11 mouse cellular contexts compared by ENCODE assay signal in the genomic region with DNA sequence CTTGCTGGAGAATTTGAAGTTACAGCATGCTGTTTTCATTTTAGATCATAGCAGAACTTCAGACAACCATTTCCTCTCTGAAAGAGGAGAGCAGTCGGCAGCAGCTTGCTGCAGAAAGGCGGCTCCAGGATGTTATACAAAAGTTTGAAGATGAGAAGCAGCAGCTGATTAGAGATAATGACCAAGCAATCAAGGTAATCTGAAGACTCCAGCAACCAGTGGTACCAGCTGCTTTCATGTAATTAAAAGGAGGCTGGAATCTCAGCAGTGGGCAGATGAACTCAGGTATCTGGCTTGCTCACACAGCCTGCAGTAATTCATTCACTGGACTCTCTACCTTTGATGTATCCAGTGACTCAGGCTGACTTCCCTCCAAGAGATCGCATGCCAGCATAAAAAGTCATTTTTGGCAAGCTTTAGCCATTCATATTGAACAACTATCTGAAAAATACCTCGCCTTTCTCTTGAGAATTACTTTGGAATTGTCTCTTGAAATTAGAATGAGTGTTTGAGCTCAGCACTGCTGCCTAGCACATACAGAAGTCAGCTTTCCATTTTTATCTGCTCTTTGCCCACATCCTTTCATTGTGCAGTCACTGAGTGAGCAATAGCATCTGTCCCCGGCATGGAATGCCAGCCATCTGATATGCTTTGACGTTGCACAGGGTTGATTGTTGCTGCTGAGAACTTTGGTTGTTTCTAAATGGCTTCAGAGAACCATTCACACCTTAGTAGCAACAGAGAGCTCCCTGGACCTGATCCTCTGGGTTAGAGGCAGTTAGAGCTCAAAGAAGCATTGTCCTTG.
DNase-seq lines count a peak whose midpoint lies in the region; ATAC-seq and TF ChIP-seq lines count a peak whose summit lies in the region.
"Had no signal": no experiment of that assay in that cellular context is flagged by ENCODE, and none has a peak within 500 bp of the region (broad histone marks: within the 10 kb centered on the region; RNA-seq: fewer than 3 reads in every experiment).

No protein-coding gene starts in this region.

- H3K4me3 ChIP-seq in left cerebral cortex, adult 2 months, result no peak overlapping the region
- H3K4me3 ChIP-seq: liver, embryonic 12.5 days had no signal

- ATAC-seq in granulocyte monocyte progenitor cell, adult 5-6 weeks (replicated peaks; ENCODE audit: poor library complexity, severe bottlenecking), result no peak
- ATAC-seq: hindbrain, postnatal 0 days; liver, embryonic 12.5 days had no signal

- intact Hi-C loops in left cerebral cortex, adult 2 months (cut with DNase I), result loop anchor here (5.0 kb wide), 3 partner anchors 134 to 291 kb away; a partner anchor contains a TSS

- TF ChIP-seq CTCF in left cerebral cortex, adult 2 months (IDR thresholded peaks at IDR 0.05), result no peak

- DNase-seq in adrenal gland, postnatal 10 days, result peak; percentile 6
- DNase-seq in adrenal gland, postnatal 14 days, result no peak
- DNase-seq in layer of hippocampus, adult 11-12 months (ENCODE audit: low spot score), result peak; percentile 56
- no peak for DNase-seq in layer of hippocampus, postnatal 10 days (ENCODE audit: low spot score in 2 of 2)
- peak; percentile 80 for DNase-seq in brain, adult 2 months (ENCODE audit: low read depth, low spot score)
- DNase-seq in left cerebral cortex, adult 2 months (ENCODE audit: extremely low spot score in 1 of 2, low spot score in 2 of 2), result peak; percentile 22 to 24
- no peak for DNase-seq in kidney, postnatal 10 days
- DNase-seq: cerebellum, adult 9-11 months had no signal

- no peak overlapping the region; the same call in 1 of the 2 replicates for H3K27ac ChIP-seq in left cerebral cortex, adult 2 months
- H3K27ac ChIP-seq: hindbrain, postnatal 0 days; liver, embryonic 12.5 days had no signal

Comparison
In these comparisons a context has a peak if more than half of its experiments do, and no peak if none do; other contexts are left out.
1. DNase-seq: peak in adrenal gland, postnatal 10 days (single experiment), layer of hippocampus, adult 11-12 months (single experiment), brain, adult 2 months (single experiment) and left cerebral cortex, adult 2 months (2 of 2); none in adrenal gland, postnatal 14 days (single experiment), layer of hippocampus, postnatal 10 days (0 of 2) and kidney, postnatal 10 days (single experiment).